Mouse (Mus musculus): ENCODE data around the gene Syt6. TPM values are rescaled to one million over a fixed set of nuclear protein-coding genes. Genes with fewer than 3 reads are reported as not detected.

The Syt6 gene
- total RNA-seq, 2 experiments from 2014 or later: 5.9 to 7.1 TPM

GRCm38 (mm10) chr3:103648486-103648885, 73.5 kb downstream of the Syt6 start:
- DNase-seq: no peak

GRCm38 (mm10) chr3:103649716-103650115, 74.7 kb downstream of the Syt6 start:
- DNase-seq: no peak

- DNase-seq: no peak
These were observed 75.4 kb downstream of the Syt6 start for GRCm38 (mm10) chr3:103650406-103650805.

GRCm38 (mm10) chr3:103660012-103660411, 85.0 kb downstream of the Syt6 start:
- no peak for DNase-seq

GRCm38 (mm10) chr3:103661714-103662113, 86.7 kb downstream of the Syt6 start:
- DNase-seq: no peak

- no peak for DNase-seq
These were observed 88.4 kb downstream of the Syt6 start for GRCm38 (mm10) chr3:103663385-103663784.

GRCm38 (mm10) chr3:103672113-103672512, 97.1 kb downstream of the Syt6 start:
- no peak for DNase-seq

- DNase-seq: no peak
These were observed 97.7 kb downstream of the Syt6 start for GRCm38 (mm10) chr3:103672716-103673115.

- DNase-seq: no peak
These were observed 103.8 kb downstream of the Syt6 start for GRCm38 (mm10) chr3:103678811-103679210.

- peak in 1 of 2 experiments; percentile 4 for DNase-seq
These were observed 107.4 kb downstream of the Syt6 start for GRCm38 (mm10) chr3:103682473-103682872.

GRCm38 (mm10) chr3:103683234-103683965, 108.4 kb downstream of the Syt6 start:
- no peak for DNase-seq

- no peak for DNase-seq
These were observed 108.9 kb downstream of the Syt6 start for GRCm38 (mm10) chr3:103683966-103684319.

- no peak for DNase-seq
These were observed 114.0 kb downstream of the Syt6 start for GRCm38 (mm10) chr3:103689043-103689442.

GRCm38 (mm10) chr3:103690506-103690905, 115.5 kb downstream of the Syt6 start:
- DNase-seq: no peak

Small RNA genes lying within 50 kb of the gene (microRNA-seq; reads per million reads assigned to microRNA genes)
- gene Gm25325: 0 reads per million in 2 experiments

Other genes with a start within 250 kb of the Syt6 start
- gene Atg4a-ps, start 70.8 kb downstream of the Syt6 start, total RNA-seq (2021): under 1 TPM in 1 of 2 experiments, not detected in 1; 0.72 TPM
- gene Olfml3, start 162.8 kb downstream of the Syt6 start, total RNA-seq (2021): 10 to 100 TPM; 12.0 to 14.2 TPM
- gene Gm10964, start 164.1 kb downstream of the Syt6 start, total RNA-seq (2021): not detected
- gene Hipk1, start 216.3 kb downstream of the Syt6 start, total RNA-seq (2021): 100 to 1,000 TPM; 122 to 138 TPM
- 10 to 100 TPM in 1 of 2 experiments, 1 to 10 TPM in 1; 5.9 to 14.0 TPM for gene Dclre1b, start 234.2 kb downstream of the Syt6 start, total RNA-seq (2021)
- 10 to 100 TPM; 11.7 to 12.8 TPM for gene Ap4b1, start 234.3 kb downstream of the Syt6 start, total RNA-seq (2021)
- under 1 TPM; 0.25 to 0.58 TPM for gene Gm43064, start 234.3 kb downstream of the Syt6 start, total RNA-seq (2021)